Mouse (Mus musculus) retina, adult 2 months (tissue): ENCODE results near the gene Igf2bp2.

Experiments
- DNase-seq: peaks from one replicate; pipeline ENCODE4 v3.0.0-alpha.2; 2012; ENCODE audit warnings: low read depth, low spot score

The Igf2bp2 gene

GRCm38 (mm10) chr16:22106012-22106584 is 57.0 kb downstream of the Igf2bp2 start:
- DNase-seq, result no peak

GRCm38 (mm10) chr16:22100067-22100466 is 63.0 kb downstream of the Igf2bp2 start:
- no peak for DNase-seq

GRCm38 (mm10) chr16:22097659-22098058 is 65.4 kb downstream of the Igf2bp2 start:
- DNase-seq, result no peak

GRCm38 (mm10) chr16:22095751-22096150 is 67.3 kb downstream of the Igf2bp2 start:
- no peak for DNase-seq

- no peak for DNase-seq
Observed at GRCm38 (mm10) chr16:22091255-22091783, 71.8 kb downstream of the Igf2bp2 start.

GRCm38 (mm10) chr16:22085411-22085810 is 77.7 kb downstream of the Igf2bp2 start:
- no peak for DNase-seq

- DNase-seq, result no peak
Observed at GRCm38 (mm10) chr16:22080125-22080710, 82.9 kb downstream of the Igf2bp2 start.

- DNase-seq, result no peak
Observed at GRCm38 (mm10) chr16:22076620-22076941, 86.5 kb downstream of the Igf2bp2 start.

- no peak for DNase-seq
Observed at GRCm38 (mm10) chr16:22075829-22076619, 87.1 kb downstream of the Igf2bp2 start.

- DNase-seq, result no peak
Observed at GRCm38 (mm10) chr16:22075067-22075466, 88.0 kb downstream of the Igf2bp2 start.

- no peak for DNase-seq
Observed at GRCm38 (mm10) chr16:22071361-22071760, 91.7 kb downstream of the Igf2bp2 start.

GRCm38 (mm10) chr16:22067406-22067805 is 95.7 kb downstream of the Igf2bp2 start:
- DNase-seq, result no peak

GRCm38 (mm10) chr16:22065536-22065935 is 97.6 kb downstream of the Igf2bp2 start:
- no peak for DNase-seq

- DNase-seq, result no peak
Observed at GRCm38 (mm10) chr16:22062284-22062683, 100.8 kb downstream of the Igf2bp2 start.

- no peak for DNase-seq
Observed at GRCm38 (mm10) chr16:22061555-22062160, 101.4 kb downstream of the Igf2bp2 start.

- DNase-seq, result no peak
Observed at GRCm38 (mm10) chr16:22060416-22060815, 102.7 kb downstream of the Igf2bp2 start.

- no peak for DNase-seq
Observed at GRCm38 (mm10) chr16:22058871-22059270, 104.2 kb downstream of the Igf2bp2 start.

GRCm38 (mm10) chr16:22057498-22057897 is 105.6 kb downstream of the Igf2bp2 start:
- no peak for DNase-seq

- DNase-seq, result no peak
Observed at GRCm38 (mm10) chr16:22053411-22053810, 109.7 kb downstream of the Igf2bp2 start.

GRCm38 (mm10) chr16:22046739-22047366 is 116.2 kb downstream of the Igf2bp2 start:
- no peak for DNase-seq

- DNase-seq, result no peak
Observed at GRCm38 (mm10) chr16:22045930-22046329, 117.2 kb downstream of the Igf2bp2 start.

GRCm38 (mm10) chr16:22043830-22044229 is 119.3 kb downstream of the Igf2bp2 start:
- no peak for DNase-seq
